Mouse (Mus musculus) embryonic facial prominence, embryonic 12.5 days (tissue): ENCODE results near the gene Ccdc30. TPM values are rescaled to one million over a fixed set of nuclear protein-coding genes. Genes with fewer than 3 reads are reported as not detected.

Experiments used
- ATAC-seq: fragments of 200-750 bp; cut with Nextera tagmentation; 2 replicates; pipeline ENCODE4 v1.8.0; 2017; ENCODE audit not compliant: insufficient number of reproducible peaks, insufficient read depth, low FRiP score, low TSS enrichment
- H3K27ac ChIP-seq: fragments of 300-500 bp; sonication (generic); 2 replicates; pipeline ENCODE4 v1.5.1; 2016; ENCODE audit warnings: mild to moderate bottlenecking
- H3K27me3 ChIP-seq: fragments of 300-500 bp; sonication (generic); 2 replicates; pipeline ENCODE4 v1.6.1; 2016; ENCODE audit warnings: mild to moderate bottlenecking, moderate library complexity
- H3K36me3 ChIP-seq: fragments of 300-500 bp; sonication (generic); 2 replicates; pipeline ENCODE4 v1.6.1; 2016; ENCODE audit warnings: mild to moderate bottlenecking
- H3K4me1 ChIP-seq: fragments of 300-500 bp; sonication (generic); 2 replicates; pipeline ENCODE4 v1.6.1; 2016
- H3K4me2 ChIP-seq: fragments of 300-500 bp; sonication (generic); replicated peaks from 2 replicates; pipeline ENCODE4 v1.6.1; 2016; ENCODE audit warnings: mild to moderate bottlenecking, moderate library complexity
- H3K4me3 ChIP-seq: fragments of 300-500 bp; sonication (generic); 2 replicates; pipeline ENCODE4 v1.5.1; 2016; ENCODE audit warnings: mild to moderate bottlenecking
- H3K9ac ChIP-seq: fragments of 300-500 bp; sonication (generic); 2 replicates; pipeline ENCODE4 v1.6.1; 2016; ENCODE audit warnings: mild to moderate bottlenecking, moderate library complexity
- H3K9me3 ChIP-seq: fragments of 300-500 bp; sonication (generic); 2 replicates; pipeline ENCODE4 v1.6.1; 2016; ENCODE audit warnings: mild to moderate bottlenecking, moderate library complexity
- WGBS: fragments of 180-500 bp; shearing (Covaris S2); methylation state at CpG from one replicate; pipeline ENCODE4 v1.1.7; 2016; 5-methylcytosine and 5-hydroxymethylcytosine counted together
- polyA plus RNA-seq: library from polyadenylated mRNA; unstranded; fragments of >200 nt; fragmentation: Nextera tagmentation; extraction: Ambion mirVana; gene quantifications from 2 replicates; pipeline ENCODE4 v1.2.1, GENCODE M21; 2016

Gene Ccdc30
- polyA plus RNA-seq, 1 experiment from 2014 or later = 9.5 TPM

DNA sequence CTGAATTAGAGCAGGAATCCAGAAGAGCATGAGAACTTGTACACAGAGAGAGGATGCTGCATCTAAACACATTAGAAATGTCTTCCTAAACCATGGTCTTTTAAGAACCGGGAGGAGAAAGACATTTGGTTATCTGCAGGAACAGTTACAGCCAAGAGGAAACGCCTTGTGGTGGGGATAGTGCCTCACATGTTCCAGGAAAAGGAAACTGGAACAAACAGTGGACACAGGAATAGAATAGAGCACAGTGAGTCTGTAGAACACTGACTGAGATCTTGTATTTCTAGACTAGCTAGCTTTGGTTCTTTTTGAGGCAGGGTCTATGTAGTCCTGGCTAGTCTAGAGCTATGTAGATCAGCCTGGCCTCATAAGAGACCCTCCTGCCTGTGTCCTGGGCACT is 140.1 kb downstream of the Ccdc30 start:
- no peaks in the 10 kb centered on the region for H3K4me1 ChIP-seq
- WGBS = 81% methylated on average over 2 of the region's 2 CpGs
- H3K4me3 ChIP-seq = no peak overlapping the region
- H3K27me3 ChIP-seq = no peaks in the 10 kb centered on the region
- no peak overlapping the region for H3K4me2 ChIP-seq
- no peak overlapping the region for H3K9ac ChIP-seq
- peaks cover 91% of the 10 kb centered on the region for H3K36me3 ChIP-seq
- no peak for ATAC-seq
- no peaks in the 10 kb centered on the region for H3K9me3 ChIP-seq
- H3K27ac ChIP-seq = no peak overlapping the region

DNA sequence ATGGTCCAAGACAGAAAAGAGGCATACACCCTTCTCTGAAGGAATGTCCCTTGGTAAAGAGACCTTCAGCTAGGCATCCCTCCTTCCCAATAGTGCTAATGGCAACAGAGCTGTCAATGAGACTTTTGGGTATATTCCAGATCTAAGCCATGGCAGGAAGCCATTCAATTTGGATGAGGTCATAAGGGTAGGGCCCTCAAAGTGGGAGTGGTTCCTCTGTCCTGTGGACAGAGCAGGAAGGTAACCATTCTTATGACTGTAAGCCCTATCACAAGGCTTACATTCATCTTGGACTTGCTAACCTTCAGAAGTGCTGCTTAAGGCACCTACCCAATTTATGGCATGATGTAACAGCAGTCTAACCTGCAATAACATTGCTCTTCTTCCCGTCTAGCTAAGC is 140.7 kb downstream of the Ccdc30 start:
- Histone ChIP-seq H3K4me3 (no peak overlapping the region), H3K4me2 (no peak overlapping the region), H3K9me3 (no peaks in the 10 kb centered on the region), H3K9ac (no peak overlapping the region), H3K36me3 (peaks cover 89% of the 10 kb centered on the region), H3K27me3 (no peaks in the 10 kb centered on the region), H3K27ac (no peak overlapping the region), H3K4me1 (no peaks in the 10 kb centered on the region)
- no peak for ATAC-seq
- 76% methylated on average over 1 of the region's 1 CpGs for WGBS

Other genes with a start within 250 kb of the Ccdc30 start
- gene Zfp691, start 241.3 kb downstream of the Ccdc30 start, polyA plus RNA-seq = 7.7 and 7.8 TPM in 2 replicates
- 8.4 and 8.9 TPM in 2 replicates for gene Ermap, start 225.5 kb downstream of the Ccdc30 start, polyA plus RNA-seq
- gene Svbp, start 220.2 kb downstream of the Ccdc30 start, polyA plus RNA-seq = 189 TPM in 2 replicates
- not detected in 2 replicates for gene Tmem269, start 197.3 kb downstream of the Ccdc30 start, polyA plus RNA-seq
- gene AU022252, start 182.8 kb downstream of the Ccdc30 start, polyA plus RNA-seq = 42.2 and 43.8 TPM in 2 replicates
- gene P3h1, start 182.6 kb downstream of the Ccdc30 start, polyA plus RNA-seq = 35.2 and 39.1 TPM in 2 replicates
- 0.12 TPM in 1 of 2 replicates, not detected in the other for gene Cldn19, start 160.1 kb downstream of the Ccdc30 start, polyA plus RNA-seq
- 1,059 and 1,113 TPM in 2 replicates for gene Ybx1, start 120.9 kb downstream of the Ccdc30 start, polyA plus RNA-seq
- gene Ppih, start 95.0 kb downstream of the Ccdc30 start, polyA plus RNA-seq = 120 and 125 TPM in 2 replicates
- gene Ppcs, start 6.9 kb upstream of the Ccdc30 start, polyA plus RNA-seq = 28.7 and 31.3 TPM in 2 replicates
- 0.14 TPM in 1 of 2 replicates, not detected in the other for gene Zmynd12, start 7.3 kb upstream of the Ccdc30 start, polyA plus RNA-seq
- 2.3 and 2.7 TPM in 2 replicates for gene Rimkla, start 77.1 kb upstream of the Ccdc30 start, polyA plus RNA-seq
- gene Foxj3, start 121.5 kb upstream of the Ccdc30 start, polyA plus RNA-seq = 29.5 and 29.8 TPM in 2 replicates
- 4.0 and 6.1 TPM in 2 replicates for gene Frg2f1, start 124.0 kb upstream of the Ccdc30 start, polyA plus RNA-seq
- gene Guca2a, start 222.2 kb upstream of the Ccdc30 start, polyA plus RNA-seq = not detected in 2 replicates
- gene Guca2b, start 243.4 kb upstream of the Ccdc30 start, polyA plus RNA-seq = not detected in 2 replicates